Mouse (Mus musculus) cerebellum, postnatal 10 days (tissue): Measurements from ENCODE around the gene Gpr171.
"Not testable (repeated sequence)": the region's sequence is repeated elsewhere in the genome, so short reads cannot be mapped to it uniquely, and the experiment has no call there.

Experiments used
- DNase-seq, 2 experiments: peaks; one replicate each; pipeline ENCODE4 v3.0.0; 2021; ENCODE audit warnings: mixed read lengths in 2 of 2

The Gpr171 gene

DNA sequence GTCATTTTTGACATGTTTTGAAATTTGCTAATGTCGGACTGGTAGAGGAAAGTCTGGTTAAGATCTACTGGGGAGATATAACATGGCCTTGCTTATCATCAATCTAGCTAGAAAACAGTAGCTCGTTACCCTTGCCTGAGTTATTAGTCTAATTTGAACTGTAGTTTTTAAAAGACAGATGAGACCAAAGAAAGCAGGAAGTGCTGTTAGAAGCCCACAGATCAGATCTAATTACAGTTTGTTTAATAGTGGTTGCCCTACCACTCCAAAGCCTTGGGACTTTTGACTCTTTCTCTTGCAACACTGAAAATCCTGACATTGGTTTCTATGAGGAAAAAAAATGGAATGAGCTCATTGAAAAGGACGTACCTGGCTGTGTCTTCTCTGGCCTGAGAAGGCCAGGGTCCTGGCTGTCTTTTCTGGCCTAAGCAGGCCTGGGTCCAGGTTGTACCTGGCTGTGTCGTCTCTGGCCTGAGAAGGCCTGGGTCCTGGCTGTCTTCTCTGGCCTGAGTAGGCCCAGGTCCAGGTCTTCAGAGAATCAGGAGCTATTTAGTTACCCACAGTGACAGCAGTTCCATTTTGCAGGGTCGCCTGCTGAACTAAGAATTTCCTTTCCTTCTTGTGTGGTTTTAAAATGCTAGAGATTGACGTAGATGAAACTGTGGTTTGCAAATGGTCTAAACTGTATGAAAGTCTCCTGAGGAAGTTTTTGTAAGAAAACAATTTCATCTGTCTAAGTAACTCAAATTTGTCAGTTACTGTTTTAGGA, at the start of gene Gpr171:
Gene Gpr171 (minus strand): TSS at position 604 of the 769 bp plus-strand sequence.
- DNase-seq, result peak in 1 of 2 experiments; percentile 20

DNA sequence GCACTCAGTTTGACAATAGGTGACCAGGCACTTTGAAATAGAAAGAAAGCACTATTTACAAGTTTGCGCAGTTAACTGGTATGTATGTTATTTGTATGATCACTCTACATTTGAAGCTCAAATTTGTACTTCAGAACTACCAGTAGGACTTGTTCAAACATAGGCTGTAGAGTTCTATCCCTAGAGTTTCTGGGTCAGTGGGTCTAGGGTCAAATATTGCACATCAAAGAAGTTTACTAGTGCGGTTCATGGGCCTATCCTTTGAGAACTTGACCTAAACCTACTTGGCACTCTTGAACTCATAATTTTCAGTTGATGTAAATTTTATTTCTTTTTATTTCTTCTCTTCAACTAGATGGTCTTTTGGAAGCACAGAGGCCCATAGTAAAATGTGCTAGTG, 49.0 kb upstream of the Gpr171 start:
- no peak for DNase-seq

DNA sequence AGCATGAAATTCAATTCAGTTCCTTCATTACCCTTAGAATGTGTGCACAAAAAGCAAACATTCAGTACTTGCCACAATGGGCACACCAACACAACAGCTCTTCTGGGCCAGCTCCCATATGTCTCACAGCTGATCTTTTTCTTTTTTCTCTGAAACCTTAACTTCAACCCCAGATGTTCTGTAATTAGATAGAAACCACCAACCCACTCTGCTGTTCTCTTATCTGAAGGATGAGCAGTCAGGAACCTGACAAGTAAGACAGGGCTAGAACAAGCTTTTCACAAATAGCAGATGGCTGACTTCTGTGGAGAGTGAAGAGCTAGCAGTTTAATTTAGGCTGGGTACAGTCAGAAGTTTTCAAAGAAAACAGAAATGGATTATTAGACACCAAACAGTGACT, 48.0 kb upstream of the Gpr171 start:
- no peak for DNase-seq

DNA sequence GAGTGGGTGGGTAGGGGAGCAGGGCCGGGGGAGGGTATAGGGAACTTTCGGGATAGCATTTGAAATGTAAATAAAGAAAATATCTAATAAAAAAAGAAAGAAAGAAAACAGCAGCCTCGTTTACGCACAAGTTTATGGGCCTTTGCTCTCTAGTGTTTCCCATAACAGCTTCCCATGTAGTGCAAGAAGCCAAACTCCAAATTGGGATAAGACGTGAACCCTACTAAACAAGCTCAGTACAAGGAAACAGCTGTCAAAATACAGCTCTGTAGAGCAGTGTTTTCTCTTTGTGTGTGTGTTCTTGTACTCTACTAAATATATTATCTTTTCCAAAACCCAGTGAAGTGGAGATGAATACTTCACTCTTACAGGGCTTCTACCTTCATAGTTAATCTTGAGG, 43.6 kb upstream of the Gpr171 start:
- DNase-seq, result no peak

DNA sequence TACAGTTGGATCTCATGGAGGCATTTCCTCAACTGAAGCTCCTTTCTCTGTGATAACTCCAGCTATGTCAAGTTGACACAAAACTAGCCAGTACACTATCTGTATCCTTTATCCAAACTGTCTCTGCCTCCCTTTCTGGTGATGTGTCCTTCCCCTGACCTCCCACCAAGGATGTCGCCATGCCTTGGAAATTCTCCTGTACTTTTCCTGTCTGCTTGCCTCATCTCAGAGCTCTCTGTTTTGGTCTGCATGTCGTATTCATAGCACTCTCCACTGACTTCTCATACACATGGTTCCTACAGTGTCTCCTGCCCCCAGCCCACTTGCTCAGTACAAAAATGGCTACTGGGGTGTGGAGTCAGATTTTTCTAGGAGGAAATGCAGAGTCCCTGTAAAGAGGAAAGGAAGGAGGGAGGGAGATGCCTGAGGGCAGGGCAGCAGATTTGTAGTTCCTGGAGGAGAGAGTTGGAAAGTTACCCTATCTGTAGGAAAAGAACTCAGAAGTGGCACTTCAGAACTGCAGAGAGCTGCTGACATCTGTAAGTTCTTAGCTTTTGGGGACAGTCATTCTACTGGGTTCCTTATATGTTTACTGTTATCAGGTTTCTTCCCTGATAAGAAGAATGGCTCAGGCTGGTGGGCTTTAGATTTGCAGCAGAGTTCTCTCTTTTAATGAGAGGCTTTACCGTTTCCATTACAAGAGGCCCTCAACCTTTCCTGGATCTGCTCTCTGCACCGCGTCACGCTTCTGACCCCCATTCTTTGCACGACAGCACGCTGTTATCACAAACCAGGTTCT, 40.1 kb upstream of the Gpr171 start:
- no peak for DNase-seq

DNA sequence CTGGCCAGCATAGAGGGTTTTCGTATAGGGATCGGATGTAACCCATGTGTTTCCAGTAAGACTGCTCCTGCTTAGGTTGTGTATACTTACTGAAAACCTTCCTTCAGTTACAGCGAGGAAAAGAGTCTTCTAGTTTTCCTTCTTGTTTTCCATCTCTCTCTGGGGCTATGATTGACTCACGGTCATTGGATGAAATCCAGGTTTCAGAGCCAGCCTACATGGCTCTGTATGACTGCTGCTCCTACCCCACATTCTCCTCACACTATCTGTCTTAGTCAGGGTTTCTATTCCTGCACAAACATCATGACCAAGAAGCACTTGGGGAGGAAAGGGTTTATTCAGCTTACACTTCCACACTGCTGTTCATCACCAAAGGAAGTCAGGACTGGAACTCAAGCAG, 39.3 kb upstream of the Gpr171 start:
- not testable (repeated sequence) for DNase-seq

DNA sequence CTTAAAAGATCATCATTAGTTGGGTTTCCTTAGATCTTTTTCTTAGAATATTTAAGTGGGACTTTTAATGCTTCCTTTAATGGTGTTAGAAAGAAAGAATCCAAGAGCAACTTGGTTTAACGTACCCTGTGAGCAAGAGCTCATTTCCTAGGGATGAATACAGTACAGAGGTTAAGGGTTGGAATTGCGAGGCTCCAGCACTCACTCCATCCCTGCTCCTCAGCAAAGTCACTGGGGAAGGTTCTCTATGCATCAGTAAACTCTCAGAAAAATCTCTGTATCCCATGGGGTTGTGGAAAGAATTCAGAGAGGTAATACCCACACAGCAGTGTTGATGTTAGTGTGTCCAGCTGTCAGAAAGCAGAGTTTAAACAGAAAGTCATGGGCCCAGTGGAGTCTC, 38.5 kb upstream of the Gpr171 start:
- DNase-seq, result no peak

DNA sequence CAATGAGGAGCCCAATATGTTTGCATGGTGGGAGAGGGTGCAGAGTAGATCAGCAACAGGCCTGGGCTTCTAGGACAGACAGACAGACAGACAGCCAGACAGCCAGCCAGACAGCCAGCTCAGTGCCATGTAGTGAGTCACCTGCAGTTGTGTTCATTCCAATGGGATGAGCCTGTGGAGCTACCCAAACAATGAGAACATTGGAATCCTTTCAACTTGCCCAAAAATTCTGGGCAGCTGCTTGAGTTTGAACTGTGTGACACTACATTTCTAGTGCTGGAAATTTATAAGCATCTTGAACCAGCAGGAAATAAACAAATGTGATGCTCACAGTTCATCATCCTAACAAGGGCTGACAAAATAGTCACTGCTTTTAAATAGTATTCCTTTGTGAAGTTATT, 38.0 kb upstream of the Gpr171 start:
- no peak for DNase-seq

DNA sequence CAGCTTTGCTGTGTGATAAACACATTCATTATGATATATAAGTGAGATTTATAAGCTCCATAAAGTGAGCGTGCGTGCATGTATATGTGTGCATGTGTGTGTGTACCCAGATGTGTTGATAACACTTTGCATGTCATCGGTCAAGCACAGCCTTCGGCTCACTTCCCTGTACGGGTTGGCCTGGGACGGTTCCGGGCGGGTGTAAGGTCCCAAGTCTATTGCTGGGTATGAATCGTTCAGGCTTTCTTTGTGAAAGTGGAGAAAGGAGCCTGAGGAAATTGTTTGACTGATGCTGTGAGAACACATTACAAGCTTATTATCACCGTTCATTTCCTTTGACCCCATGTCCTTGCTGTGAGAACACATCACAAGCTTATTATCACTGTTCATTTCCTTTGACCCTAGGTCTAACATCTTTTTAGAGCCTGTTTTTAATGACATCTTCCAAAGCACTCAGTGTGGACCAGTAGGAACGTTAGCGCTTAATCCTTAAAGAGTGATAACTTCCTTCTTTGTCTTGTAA, 37.4 kb upstream of the Gpr171 start:
- no peak for DNase-seq

DNA sequence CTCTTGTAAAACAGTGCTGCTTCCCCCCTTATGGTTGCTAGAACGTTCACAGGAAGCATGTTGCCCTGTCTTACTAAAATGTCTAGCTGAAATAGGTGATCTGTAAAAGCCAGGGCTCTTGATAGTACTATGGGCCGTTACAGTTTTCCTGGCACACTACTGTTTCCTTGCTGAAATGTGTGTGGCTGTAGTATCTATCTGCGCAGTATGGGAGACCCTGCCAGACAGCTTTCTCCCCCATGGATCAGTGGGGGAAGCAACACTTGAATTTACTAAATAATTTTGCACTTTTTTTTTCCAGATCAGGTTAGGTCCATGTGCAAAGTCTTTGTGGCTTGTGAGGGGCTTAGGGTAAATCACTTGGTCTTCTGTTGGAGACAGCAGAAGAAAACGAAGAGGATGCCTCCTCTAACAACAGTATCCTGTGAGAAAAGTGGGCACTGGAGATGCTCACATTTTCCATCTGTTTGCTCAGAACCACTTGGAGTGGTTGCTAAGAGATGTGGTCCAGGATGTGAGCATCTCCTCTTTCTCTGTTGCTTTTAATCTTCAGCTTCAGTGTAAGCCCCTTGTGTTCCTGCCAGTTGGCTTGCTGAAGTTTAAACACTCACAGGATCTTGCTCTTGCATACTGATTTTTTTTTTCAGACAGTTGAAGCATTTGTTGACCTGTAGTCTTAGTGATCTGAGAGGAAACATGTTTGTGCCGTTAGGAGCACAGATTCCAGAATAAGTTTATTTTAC, 34.5 kb upstream of the Gpr171 start:
- peak in 1 of 2 experiments; percentile 15 for DNase-seq

DNA sequence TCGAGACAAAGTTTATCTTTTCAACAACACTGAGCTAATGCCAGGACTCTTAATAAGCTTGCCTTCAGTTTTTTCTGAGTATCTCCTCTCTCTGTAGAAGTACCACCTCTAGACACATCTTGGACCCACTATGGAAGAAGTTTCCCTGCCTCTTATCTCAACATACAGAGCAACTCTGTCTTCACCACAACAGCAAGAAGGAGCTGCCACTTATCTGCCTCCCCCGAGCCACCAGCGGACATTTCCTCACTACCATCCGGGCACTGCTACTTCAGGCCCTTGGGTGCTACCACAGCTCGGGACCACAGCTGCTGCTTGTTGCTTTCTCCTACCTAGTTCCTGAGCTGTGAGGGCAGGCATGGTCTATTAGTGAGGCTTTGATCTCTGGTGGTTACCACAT, 31.6 kb upstream of the Gpr171 start:
- DNase-seq, result no peak

DNA sequence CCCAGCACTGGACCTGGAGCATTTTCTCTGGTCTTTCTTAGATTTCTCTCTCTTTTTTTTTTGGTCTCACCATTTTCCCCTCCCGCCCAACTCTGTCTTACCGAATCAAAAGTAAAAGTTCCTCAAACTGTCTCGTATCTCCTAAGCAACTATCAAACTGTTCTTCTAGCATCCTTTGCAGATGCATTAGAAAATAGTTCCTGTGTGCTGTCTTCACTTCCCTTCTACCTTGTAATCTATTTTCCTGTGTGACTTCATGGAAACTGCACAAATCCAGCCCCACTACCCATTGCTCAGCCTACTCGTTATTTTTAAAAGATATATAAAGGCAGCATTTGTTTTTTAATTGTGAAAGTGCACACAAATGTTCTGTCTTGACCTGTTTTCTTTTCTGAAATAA, 30.3 kb upstream of the Gpr171 start:
- no peak for DNase-seq

DNA sequence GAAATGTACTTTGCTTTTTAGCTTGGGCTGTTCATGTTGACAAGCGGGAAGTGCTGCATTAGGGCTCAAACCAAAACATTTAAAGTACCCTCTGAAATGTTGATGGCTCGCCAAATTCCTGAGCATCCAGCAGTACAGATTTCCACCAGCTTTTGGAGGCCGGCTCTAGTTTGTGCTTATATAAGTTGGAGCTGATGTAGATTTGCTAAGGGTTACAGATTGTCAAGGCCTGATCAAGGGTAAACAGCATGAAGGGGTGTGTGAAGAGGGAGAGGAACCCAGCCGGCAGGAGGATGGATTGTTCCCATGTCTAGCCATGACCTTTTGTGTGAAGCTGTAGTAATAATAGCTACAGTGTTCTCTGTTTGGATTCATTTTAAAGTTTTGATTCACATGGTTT, 29.5 kb upstream of the Gpr171 start:
- no peak for DNase-seq

DNA sequence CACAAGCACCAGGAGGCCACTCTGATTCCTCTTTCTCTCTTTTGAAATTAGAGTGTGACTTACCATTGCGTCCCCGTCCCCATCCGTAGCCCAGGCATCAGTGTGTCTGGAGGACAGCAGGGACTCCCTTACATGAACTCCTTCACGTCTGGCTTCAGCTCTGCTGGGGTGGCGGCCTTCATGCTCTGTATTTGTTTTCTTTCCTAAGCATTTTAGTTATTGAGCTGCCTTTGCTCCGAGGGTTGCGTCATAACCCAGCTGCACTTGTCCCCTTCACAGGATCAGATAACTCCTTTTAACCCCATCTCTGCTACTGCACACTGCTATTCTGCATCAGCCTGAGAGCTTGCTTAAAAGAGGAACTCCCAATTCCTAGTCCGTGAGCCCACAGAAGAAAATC, 28.8 kb upstream of the Gpr171 start:
- DNase-seq, result no peak

DNA sequence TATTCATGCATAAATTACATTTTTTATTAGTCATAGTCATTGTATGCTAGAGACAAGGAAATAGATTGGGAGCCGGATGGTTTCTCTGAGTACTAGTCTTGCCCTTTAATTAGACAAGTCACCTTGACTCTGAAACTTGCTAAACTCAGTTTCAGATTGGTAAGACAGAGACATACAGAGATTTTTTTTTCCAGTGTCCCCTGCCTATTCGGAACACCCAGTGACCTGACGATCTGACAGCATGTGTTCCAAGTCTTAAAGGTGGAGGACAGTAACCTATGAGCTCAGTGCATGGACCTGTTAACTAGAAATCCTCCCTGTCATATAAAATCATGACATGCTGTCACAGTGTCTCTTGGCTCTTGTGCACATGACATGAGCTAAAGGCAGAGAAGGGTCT, 27.9 kb upstream of the Gpr171 start:
- DNase-seq, result no peak

DNA sequence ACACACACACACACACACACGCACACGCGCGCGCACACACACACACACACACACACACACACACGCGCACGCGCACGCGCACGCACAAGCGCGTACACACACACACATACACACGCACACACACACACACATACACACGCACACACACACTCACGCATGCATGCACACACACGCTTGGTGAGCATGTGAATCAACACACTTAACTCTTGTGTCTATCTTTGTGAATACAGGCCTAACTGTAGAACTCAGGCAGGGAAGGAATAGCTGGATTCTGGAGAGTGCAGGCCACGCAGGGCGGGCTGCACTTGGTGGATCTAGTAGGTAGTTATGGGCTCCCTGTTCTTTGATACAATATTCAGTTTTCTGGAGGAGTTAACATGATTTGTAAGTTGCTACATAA, 27.1 kb upstream of the Gpr171 start:
- DNase-seq, result no peak

DNA sequence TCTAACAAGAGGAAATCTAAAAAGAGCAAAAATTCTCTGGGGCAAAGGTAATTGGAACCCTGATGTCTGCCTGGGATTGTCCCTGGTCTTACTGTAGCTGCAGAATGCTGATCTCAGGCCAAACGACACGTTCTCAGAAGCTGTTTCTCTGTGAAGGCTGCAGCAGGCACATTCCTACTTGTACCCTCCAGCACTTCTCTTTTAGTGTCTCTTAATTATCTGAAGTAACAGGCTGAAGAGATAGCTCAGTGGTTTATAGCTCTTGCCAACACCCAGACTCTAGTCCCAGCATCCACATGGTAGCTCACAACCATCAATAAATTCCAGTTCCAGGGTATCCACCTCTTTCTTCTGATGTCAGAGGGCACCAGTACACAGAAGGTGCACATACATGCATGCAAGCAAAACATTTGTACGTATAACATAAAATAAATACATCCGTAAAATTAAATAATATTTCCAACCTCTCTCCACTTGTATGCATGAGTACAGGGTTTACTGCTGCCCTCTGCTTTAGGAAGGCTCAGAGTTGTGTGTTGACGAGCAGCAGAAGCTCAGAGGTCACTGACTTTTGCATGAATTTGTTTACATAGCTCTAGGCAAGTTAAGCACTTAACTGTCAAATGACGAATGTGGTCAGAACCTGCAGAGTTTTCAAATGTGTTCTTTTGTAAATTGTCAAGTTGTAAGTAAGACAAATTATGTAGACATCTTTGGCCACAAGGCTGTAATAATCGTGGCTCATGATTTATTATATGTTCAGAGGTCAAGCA, 24.3 kb upstream of the Gpr171 start:
- no peak for DNase-seq

DNA sequence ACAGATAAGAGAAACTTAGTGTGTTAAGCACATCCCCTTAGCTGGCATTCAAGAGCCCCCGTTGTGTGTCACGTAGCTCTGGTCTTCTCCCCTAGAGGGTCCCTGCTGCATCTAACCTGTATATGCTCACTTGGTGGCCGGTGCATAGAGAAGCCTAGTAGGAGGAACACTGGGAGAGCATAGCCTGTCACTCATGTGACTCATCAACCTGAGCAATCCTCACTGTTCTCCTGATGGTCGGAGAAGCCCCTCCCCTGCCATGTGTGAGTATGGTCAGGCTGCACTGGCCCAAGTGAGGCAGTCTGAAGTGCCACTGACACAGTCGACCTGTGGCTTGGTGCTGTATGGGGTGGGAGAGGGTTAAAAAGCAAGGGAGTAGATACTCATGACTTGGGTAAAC, 23.4 kb upstream of the Gpr171 start:
- no peak for DNase-seq

DNA sequence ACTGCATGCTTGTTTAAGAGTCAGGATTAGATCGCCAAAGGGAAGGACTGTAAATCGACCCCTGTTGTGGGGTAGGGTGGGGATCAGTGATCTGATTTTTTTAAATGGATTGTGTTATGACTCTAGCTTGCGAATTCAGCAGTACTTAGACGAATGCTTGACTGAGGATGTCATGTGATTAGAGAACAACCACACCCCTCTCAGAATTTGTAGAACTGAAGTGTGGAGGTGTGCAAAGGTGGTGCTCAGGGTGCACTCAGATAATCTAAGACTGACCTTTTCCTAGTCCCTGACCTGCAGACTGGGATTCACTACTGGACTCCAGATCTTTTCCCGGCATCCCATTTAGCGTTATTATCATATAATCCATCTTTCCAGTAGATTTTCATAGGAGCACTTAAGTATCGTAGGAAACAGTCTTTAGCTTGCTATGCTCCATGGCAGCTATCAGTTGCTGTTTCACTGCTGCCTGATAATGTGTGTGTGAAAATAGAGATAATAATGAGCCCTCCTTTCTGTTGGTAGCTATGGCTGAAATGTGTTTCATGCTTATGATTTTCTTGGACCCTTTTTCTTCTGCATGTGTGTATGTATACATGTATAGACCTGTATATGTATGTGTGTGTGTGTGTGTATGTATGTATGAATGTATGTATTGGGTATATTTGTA, 20.3 kb upstream of the Gpr171 start:
- DNase-seq, result no peak

DNA sequence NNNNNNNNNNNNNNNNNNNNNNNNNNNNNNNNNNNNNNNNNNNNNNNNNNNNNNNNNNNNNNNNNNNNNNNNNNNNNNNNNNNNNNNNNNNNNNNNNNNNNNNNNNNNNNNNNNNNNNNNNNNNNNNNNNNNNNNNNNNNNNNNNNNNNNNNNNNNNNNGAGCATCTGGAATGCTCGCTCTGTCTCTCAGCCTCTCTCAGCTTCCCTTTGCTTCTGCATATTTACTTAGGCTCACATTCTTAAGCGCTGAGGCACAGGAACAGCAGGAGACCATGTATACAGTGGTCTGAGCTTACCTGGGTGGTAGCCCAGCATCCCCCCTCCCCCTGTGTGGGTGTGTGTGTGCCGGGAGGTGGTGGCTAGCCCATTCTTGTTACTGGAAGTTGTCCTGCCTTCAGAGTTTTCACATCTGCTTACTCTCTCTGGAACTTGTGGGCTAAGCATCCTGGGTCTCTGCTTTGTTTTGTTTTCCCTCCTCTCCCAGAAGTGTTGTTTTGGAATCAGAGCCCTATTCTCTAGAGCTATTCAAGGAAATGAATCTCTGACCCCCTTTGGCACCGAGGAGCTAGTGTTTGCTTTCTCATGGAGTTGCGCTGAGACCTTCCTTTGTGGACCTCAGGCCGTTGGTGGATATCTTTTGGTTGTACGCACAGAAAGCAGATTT, 19.6 kb upstream of the Gpr171 start:
- no peak for DNase-seq

DNA sequence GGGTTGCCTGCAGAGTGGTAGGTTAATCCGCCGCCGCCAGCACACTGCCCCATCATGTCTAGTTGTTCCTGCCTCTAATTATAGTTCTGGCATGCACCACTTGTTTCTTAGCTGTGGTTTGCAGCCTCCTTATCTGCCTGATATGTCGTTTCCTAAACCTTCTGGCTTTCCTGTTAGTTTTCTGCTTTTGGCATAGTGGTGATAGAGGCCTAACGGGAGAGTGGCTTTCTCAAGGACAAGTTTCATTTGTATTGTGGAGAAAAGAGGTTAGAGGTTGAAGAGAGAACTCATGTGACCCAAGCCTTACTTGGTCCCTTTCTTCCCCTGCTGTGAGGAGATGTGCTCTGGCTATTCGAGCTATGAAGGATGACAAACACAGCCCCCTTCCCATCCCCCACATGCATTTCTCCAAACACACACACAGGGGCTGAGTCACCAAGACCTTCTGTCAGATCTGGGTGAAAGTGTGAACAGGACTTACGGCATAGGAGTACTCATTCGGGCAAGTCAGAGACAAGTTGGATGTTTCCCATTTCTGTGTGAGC, 12.4 kb upstream of the Gpr171 start:
- no peak for DNase-seq
